Mouse (Mus musculus): ENCODE data around the gene Rapgef1.

Gene Rapgef1

DNA sequence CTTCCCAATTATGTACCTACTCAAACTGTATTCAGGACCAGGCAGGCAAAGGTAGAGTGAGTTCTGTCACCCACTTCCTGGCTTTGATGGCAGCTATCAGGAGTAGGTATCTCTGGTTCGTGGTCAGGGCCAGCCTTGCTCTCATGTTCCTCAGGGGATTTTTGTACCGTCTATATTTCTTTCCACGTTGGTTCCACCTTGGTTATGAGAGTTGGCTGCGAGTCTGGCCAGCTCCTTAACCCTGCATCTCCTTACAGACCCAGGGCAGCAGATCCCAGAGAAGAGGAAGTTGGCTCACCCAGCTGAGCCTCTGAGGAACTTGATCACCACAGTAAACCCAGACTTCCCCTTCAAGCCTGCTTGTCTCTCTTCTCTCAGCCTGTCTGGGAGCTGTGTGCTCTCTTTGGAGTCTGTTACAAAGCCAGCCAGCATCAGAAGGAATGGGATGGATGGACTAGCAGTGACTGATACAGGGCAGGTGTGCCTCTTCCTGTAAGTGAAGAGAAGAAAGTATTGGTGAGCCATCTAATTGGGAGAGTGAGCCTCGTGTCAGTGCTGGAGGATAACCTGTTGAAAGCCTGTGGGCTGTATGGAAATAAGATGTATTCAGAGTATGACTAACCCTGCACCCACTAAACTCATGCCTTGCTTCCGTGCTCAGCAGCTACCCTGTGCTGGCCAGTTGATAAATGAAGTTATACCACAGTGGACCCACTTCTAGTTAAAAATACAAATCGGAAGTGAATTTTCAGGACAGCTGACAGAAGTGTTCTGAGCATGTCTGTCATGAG, 53.4 kb downstream of the Rapgef1 start:
- DNase-seq (ENCODE audit: low read depth, low spot score), result no peak

DNA sequence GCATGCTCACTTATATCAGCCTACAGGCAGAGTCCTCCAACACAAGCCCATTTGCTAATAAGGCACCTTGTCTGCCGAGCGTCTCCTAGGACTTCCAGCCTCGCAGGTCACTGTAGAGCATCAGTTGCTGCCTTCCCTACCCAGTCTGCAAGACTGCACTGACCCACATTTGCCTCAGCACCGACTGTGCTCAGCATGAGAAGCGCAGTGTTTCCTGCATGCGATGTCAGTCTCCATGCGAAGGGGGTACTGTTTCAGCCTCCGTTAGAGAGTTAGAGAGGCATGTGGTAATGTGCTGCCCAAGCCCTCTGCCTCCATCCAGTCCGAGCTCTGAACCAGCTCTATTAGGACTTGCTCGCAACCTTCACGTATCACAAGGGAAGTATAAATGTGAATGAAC, 54.6 kb downstream of the Rapgef1 start:
- DNase-seq (ENCODE audit: low read depth, low spot score), result no peak

DNA sequence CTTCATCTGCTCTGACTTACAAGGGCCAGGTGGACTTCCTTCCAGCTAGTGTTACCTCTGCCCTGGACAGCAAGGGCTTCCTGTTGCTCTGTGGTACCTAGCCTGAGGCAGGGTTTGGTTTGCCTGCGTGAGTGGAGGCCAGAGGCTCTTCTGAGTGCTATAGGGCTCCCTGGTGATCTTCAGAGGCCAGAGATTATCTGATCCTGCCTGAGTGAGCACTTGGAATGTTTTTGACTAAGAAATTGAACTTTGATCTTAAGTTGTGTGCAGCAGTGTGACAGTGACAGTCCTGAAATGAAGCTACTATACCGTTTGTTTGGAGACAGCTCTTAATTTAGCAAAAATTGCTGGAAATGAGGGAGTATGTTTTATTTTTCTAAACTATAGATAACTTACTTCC, 55.0 kb downstream of the Rapgef1 start:
- no peak for DNase-seq (ENCODE audit: low read depth, low spot score)

DNA sequence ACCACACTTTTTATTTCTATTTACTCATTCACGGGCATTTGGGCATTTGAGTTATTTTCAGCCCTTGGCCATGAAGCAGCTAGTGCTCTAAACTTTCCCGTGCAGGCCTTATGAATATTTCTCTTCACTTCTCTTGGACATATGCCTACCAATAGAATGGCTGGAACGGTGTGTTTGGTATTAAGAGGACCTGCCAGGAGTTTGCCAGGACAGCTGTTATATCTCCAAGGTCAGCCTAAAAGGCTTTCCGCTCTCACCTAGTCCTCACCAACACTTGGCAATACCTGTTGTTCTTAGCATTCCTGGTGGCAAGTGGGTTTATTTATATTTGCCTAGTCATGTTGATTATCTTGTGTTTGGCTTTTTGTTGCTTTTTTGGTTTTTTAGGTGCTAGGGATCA, 56.3 kb downstream of the Rapgef1 start:
- DNase-seq (ENCODE audit: low read depth, low spot score), result no peak

DNA sequence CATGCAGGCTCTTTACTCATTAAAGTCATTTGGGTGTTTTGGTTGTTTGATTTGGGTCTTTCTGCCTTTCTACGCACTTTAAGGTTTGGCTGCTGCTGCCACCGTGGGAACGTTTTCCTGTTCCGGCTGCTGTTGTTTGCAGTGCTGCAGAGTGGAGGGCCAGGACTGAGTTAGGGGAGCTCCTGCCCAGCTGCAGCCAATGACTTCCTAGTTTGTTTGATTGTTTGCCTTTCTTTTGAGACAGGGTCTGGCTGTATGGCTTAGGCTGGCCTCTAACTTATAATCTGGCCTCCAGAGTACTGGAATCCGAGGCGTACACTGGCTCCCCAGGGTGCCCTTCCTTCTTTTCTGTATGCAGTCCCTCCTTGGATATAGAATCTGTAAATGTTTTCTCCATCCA, 57.0 kb downstream of the Rapgef1 start:
- no peak for DNase-seq (ENCODE audit: low read depth, low spot score)

DNA sequence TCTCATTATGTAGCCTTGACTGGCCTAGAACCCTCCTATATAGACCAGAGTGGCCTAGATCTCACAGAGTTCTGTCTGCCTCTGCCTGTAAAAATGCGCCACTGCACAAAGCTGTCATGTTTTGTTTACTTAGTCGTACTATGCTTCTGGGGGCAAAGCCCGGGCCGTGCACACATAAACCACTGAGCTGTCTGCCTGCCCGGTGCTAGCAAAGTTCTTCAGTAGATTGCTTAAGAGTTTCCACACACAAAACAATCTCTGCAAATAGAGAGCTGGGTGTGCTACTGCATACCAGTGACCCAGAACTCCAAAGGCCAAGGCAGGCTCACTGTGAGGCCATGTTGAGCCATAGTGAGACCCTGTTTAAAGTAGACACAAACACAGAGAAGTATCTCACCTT, 58.3 kb downstream of the Rapgef1 start:
- DNase-seq (ENCODE audit: low read depth, low spot score), result no peak

DNA sequence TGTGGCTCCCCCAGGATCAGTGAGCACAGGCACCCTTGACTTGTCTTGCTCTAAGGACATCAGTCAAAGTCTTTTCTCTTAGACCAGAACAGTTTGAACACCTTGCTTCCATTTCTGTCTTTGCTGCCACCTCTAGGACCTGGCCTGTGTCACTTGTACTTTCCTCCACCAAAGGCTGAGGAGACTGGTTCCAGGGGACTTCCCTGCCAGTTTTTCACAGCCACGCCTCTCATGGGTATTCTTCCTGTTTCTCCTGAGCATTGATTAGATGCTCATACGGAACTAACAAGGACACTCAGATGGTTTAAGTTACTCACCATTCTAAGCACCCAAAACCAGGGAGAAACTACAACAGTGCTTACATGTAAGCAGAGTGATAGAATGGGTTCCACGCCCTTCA, 59.0 kb downstream of the Rapgef1 start:
- no peak for DNase-seq (ENCODE audit: low read depth, low spot score)

DNA sequence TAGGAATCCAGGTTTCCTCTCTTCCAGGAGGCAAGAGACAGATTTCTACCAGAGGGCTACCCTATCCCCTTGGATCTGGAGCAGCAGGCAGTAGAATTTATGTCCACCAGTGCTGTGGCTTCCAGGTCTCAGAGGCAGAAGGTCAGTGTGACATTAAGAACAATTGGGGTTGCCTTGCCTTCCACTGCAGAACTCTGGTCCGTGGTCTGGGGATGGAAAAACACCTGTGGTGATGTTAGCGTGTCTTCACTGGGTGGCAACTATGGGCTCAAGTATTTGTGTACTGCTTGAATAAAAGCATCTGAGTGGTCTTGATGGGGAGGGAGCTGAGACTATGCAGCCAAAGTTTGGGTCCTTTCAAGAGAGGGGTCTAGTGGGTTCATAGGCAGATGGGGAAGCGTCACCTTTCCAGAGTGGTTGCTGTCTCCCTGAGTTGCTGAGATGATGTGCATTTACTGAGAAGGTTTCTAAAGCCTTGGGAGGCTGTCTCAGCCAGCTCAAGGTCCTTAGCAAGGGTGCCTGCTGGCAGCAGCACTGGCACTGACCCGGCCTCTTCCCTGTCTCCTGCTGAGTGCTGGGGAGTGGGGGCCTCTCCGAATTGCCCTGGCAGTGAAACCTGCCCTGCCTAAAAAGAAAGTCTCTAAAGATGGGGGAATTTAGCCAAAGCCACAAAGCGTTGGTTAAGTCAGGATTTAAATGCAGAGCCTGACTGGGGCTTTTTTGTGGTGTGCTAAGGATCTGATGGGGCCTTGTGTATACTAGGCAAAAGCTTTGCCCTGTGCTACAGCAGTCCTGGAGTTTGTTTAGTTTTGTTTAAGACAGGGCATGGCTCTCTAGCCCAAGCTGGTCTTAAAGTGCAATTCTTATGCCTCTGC, 60.4 kb downstream of the Rapgef1 start:
- DNase-seq (ENCODE audit: low read depth, low spot score), result no peak

DNA sequence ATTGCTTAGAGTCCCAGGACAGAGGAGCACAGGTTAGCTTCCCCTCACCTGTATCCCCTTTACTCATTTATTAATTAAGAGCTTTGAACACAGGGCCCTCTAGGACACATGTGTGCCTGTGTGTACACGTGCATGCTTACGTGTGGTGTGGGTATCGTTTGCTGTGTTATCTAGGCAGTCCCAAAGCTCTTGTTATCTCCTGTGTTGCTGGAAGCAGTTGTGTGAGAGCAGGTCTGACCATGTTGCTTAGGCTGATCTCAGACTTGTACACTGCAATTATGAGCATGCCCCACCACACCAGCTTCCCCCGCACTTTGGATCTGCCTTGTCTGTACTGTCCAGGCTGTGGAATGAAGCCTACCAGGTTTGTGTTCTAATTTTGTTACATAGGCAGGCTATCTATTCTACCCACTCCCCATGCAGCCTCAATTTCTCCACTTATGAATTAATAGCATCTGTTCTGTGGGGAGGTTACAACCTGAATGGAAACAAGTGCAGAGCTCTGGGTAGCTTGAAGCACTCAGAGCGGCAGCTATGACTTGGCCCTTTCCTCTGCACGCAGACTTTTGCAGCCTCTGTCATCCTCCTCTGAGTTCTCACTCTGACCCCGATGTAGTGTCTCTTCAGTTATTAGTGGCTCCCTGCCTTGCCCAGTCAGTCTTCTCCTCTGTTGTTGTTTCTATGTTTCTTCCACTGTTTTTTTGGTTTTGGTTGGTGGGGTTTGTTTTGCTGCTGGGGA, 63.9 kb downstream of the Rapgef1 start:
- DNase-seq (ENCODE audit: low read depth, low spot score), result no peak

DNA sequence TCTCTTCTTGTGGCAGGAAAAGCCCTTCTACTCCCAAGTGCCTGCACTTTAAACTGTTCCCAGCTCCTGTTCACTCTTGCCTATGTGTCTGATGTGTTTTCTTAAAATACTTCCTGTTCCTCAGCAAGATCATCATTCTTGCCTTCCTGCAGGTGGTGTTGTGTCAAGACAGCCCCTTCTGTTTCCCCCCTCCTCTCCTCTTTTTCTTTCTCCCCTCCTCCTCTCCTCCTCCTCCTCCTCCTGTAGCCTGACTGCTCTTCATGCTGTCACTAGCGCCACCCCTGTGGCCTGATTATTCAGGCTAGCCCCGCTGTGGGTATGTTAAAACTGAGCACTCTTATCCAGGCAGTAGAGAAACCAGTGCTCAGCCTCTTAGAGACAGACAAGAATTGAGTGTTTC, 65.0 kb downstream of the Rapgef1 start:
- no peak for DNase-seq (ENCODE audit: low read depth, low spot score)

DNA sequence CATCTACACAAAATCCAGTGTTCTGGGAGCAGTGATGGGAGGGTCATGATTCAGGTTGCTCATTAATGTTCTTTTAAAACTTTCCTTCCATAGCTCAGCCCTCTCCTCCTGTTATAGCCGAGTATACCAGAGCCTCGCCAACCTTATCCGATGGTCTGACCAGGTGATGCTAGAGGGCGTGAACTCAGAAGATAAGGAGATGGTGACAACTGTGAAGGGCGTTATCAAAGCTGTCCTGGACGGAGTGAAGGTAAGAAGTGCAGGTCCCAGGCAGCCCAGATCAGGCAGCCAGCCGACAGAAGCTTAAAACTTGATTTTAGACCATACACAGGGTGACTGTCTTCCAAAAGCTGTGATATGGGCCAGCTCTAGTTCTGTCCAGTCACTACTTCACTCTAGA, 69.5 kb downstream of the Rapgef1 start:
- DNase-seq (ENCODE audit: low read depth, low spot score), result no peak

DNA sequence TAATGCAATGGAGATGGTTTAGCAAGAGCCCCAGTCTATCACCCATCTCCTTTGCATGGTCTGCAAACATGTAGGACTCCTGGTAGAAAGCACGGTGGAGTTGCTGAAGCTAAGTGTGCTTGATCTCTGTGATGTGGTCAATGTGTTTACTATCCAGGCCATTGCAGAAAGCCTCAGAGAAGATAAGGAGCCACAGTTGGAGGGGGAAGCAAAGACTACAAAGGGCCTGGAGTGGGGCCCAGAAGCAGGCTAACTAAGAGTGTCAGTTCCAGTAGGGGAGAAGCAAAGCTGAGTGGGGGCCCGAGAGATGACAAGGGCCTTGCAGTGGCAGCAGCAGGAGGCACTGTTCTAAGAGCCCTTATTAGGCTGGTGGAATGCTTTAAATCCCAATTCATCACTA, 70.0 kb downstream of the Rapgef1 start:
- no peak for DNase-seq (ENCODE audit: low read depth, low spot score)

DNA sequence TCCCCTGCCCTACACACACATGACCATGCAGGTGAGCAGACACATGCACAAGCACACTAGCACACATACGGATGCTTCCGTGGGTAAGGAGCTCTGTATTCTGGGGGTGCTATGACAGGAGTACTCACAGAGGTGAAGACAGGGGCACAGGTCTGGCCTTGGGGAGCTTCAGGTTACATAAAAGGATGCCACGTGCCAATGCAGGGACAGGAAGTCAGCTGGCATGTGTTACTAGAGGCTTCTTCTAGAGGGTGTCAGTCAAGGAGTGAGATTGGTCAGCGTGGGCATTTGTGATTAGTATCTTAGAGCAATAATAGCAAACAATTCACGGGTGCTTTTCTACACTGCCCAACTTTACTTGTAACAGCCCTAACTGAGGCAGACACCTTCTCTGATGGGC, 71.5 kb downstream of the Rapgef1 start:
- no peak for DNase-seq (ENCODE audit: low read depth, low spot score)

DNA sequence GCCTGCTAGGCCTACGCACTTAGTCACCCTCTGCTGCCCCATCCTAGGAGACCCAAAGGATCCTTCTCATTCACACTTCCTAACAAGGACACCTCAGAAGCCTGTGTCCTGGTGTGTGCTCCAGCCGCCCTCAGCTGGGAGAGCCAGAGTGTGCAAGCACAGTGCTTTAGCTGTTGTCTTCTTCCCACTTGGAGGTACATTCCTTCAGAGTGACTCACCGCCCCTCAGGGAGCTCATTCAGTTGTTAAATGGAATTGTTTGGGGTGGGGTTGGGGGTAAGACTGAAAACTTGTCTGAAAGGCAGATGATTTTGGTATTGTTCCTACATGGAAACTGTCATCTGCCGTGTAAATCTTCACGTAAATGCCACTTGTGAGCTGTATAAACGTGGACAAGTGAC, 72.0 kb downstream of the Rapgef1 start:
- DNase-seq (ENCODE audit: low read depth, low spot score), result no peak

DNA sequence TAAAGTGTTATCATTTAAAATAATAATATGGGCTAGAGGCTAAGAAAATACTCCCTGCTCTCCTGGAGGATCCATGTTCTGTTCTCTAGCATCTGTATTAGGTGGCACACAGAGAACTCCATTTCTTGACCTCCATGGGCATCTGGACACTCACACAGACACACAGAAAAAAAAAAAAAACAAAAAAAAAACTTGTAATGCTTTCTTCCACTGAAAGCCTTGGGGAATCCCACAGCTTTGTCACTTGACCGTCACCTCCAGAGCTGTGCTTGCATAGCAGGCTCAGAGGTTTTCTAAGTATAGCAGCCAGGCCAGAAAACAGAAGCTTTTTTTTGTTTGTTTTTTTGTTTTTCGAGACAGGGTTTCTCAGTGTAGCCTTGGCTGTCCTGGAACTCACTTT, 72.7 kb downstream of the Rapgef1 start:
- no peak for DNase-seq (ENCODE audit: low read depth, low spot score)

DNA sequence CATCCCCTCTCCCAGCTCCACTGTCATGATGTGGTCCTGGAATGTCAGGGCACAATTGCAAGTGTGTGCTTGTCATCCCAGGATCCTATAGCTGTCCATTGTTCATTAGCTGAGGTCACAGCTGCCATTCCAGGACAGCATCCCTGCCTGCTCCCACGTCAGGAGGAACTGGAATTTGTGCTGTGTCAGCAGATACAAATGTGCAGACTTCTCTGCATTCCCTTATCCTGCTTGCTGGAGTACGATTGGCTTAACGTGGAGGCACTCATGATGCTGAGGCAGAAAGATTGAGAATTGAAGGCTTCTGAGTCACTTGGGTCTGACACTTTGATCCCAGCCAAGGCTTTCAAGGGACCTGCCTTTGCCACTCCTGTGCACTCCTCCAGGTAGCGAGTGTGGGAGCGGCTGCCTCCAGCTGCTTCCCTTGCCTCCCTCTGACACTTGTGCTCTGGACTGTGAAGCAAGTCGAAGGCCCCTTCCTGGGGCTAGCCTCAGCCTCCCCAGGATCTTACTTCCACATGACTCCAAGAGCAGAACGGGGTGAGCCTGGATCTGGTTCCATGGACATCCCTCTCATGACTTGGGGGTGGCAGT, 76.8 kb downstream of the Rapgef1 start:
- DNase-seq (ENCODE audit: low read depth, low spot score), result no peak

DNA sequence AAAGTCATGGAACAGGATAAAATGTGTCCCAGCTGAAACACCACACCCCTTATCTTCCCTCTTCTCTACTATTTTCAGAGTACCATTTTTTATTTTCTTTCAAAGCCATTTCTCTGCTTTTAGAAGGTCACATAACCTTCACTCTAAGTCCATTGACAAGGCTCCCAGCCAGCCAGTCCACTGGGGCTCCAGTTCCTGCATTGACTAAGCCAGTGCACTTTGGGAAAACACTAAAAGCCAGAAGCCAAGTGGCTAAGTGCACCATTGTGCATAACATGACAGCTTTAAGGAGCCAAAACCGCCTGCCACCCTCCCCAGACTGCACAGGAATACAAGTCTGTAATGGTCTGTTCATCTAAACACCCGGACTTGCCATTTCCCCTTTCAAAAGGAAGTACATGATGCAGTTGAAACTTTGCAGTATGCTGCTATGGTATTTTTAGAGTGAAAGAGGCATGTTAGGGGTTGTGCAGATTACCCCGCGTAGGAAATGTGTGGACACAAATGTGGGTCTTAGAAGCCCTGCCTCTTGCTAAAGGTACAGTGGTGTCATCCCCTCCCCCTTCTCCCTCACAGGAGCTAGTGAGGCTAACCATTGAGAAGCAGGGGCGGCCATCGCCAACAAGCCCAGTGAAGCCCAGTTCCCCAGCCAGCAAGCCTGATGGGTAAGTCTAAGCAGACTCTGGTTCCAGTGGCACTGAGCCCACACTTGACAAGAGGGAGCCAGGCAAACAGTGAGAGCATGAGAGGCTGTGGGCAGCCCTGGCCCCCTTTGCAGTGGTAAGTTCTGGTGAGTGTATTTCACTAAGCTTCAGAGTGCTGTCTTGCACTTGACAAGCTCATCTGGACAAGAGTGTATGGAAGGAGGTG, 79.1 kb downstream of the Rapgef1 start:
- no peak for DNase-seq (ENCODE audit: low read depth, low spot score)

DNA sequence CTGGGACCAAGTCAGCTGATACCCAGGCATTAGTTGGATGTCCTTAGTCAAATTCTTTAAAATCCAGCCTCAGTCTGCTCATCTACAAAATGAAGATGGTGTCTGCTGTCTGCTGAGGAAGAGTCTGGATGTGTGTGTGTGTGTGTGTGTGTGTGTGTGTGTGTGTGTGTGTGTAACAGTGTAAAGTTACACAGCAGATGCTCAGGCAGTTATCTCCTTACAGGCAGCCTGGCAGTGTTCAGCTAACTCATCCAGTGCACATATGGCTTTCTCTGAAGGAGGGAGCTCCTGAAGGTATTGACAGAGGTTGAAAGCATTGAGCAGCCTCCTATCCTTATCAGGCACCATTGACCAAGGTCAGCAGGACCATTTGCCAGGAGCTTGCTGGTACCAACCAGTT, 81.4 kb downstream of the Rapgef1 start:
- no peak for DNase-seq (ENCODE audit: low read depth, low spot score)

DNA sequence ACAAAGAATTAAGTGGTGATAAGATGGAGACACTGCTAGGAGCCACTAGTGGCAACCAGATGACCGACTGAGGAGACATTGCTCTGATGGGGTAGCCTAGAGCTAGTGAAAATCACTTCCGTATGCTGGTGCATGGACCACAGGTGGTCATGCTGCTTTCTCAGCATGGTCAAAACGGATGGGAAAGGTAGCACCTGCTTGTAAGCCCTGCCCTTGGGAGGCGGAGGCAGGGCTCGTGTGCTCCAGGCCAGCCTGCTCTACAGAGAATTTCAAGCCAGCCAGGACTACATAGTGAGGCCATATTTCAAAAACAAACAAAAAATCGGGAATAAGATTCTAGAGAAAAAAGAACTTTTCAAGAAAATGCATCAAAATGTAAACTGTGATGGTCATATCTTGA, 81.9 kb downstream of the Rapgef1 start:
- DNase-seq (ENCODE audit: low read depth, low spot score), result no peak

DNA sequence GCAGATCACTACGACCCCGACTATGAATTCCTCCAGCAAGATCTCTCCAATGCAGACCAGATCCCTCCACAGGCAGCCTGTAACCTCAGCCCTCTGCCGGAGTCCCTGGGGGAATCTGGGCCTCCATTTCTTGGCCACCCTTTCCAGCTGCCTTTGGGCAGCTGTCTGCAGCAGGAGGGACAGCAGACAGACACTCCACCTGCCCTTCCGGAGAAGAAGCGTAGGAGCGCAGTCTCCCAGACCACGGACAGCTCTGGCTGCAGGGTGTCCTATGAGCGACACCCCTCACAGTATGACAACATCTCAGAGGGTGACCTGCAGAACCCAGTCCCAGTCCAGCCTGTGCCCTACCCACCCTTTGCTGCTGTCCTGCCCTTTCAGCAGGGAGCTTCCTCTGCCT, 82.7 kb downstream of the Rapgef1 start:
- no peak for DNase-seq (ENCODE audit: low read depth, low spot score)

All from forelimb bud, embryonic 11.5 days (tissue).